Comparison of ENCODE assay signal across 10 mouse cellular contexts in the genomic region with DNA sequence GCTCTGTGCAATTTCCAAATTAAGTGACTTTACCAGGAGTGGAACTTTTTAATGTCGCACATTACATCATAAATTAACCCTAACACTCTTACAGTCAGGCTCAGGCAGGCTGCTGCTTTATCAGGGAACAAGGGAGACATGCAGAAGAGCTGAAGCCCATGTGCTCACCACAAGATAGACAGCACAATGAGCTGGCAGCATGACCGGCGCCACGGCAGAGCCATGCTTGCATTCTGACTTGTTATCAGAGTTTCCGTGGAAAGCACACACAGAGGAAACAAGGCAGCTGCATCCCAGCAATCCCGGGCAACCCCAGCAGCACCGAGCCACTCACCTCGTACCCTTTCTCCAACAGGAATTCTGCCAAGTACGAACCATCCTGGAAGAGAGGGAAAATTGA.
DNase-seq lines count a peak whose midpoint lies in the region; ATAC-seq and TF ChIP-seq lines count a peak whose summit lies in the region.
"Had no signal": no experiment of that assay in that cellular context is flagged by ENCODE, and none has a peak within 500 bp of the region (broad histone marks: within the 10 kb centered on the region; RNA-seq: fewer than 3 reads in every experiment).

No protein-coding gene starts in this region.

- H3K27ac ChIP-seq in hindbrain, embryonic 12.5 days = no peak overlapping the region
- H3K27ac ChIP-seq: forebrain, embryonic 15.5 days; hindbrain, embryonic 15.5 days had no signal

- no peak overlapping the region for H3ac ChIP-seq in myocyte (ENCODE audit: control insufficient read depth, insufficient read length)

- no peaks in the 10 kb centered on the region for H3K9me3 ChIP-seq in hindbrain, embryonic 12.5 days (replicated peaks)
- H3K9me3 ChIP-seq: forebrain, embryonic 15.5 days; hindbrain, embryonic 15.5 days had no signal

- no peak for TF ChIP-seq POLR2A in myocyte (IDR thresholded peaks at IDR 0.05; ENCODE audit: insufficient read length, low read depth)

- peak; percentile 11 for DNase-seq in kidney, postnatal 10 days
- DNase-seq in kidney, adult 11 months = no peak
- DNase-seq in heart, adult 11 months = peak; percentile 97
- peak; percentile 56 for DNase-seq in heart, postnatal 25 days (ENCODE audit: low spot score)
- DNase-seq in embryo, embryonic 11 days = no peak
- no peak for DNase-seq in thymus, postnatal 25 days

- no peak overlapping the region for H3K4me3 ChIP-seq in myocyte
- H3K4me3 ChIP-seq in hindbrain, embryonic 12.5 days = no peak overlapping the region
- H3K4me3 ChIP-seq: forebrain, embryonic 15.5 days; hindbrain, embryonic 15.5 days had no signal

- WGBS in hindbrain, embryonic 12.5 days = 77% methylated on average over 9 of the region's 9 CpGs

- no peaks in the 10 kb centered on the region for H3K36me3 ChIP-seq in myocyte (ENCODE audit: control insufficient read depth, insufficient read depth)
- no peaks in the 10 kb centered on the region for H3K36me3 ChIP-seq in hindbrain, embryonic 12.5 days
- H3K36me3 ChIP-seq: forebrain, embryonic 15.5 days; hindbrain, embryonic 15.5 days had no signal

- no peaks in the 10 kb centered on the region for H3K79me2 ChIP-seq in myocyte (ENCODE audit: control insufficient read depth, insufficient read depth)

- no peaks in the 10 kb centered on the region for H3K27me3 ChIP-seq in myocyte (ENCODE audit: control insufficient read depth, insufficient read depth, insufficient read length)
- H3K27me3 ChIP-seq in hindbrain, embryonic 12.5 days = no peaks in the 10 kb centered on the region
- H3K27me3 ChIP-seq: forebrain, embryonic 15.5 days; hindbrain, embryonic 15.5 days had no signal

- intact Hi-C loops in heart, postnatal 25 days (cut with DNase I) = no loop called here

- peaks cover 5% of the 10 kb centered on the region; the same call in 1 of the 2 replicates for H3K4me1 ChIP-seq in hindbrain, embryonic 12.5 days
- H3K4me1 ChIP-seq: forebrain, embryonic 15.5 days; hindbrain, embryonic 15.5 days had no signal

- peak overlapping the region; percentile 74 for H3K4me2 ChIP-seq in myocyte (ENCODE audit: low read depth)
- no peak overlapping the region for H3K4me2 ChIP-seq in hindbrain, embryonic 12.5 days (replicated peaks)
- H3K4me2 ChIP-seq: forebrain, embryonic 15.5 days; hindbrain, embryonic 15.5 days had no signal

- ATAC-seq in hindbrain, embryonic 12.5 days (ENCODE audit: low FRiP score) = no peak
- ATAC-seq: forebrain, embryonic 15.5 days had no signal

- no peak overlapping the region for H3K9ac ChIP-seq in hindbrain, embryonic 12.5 days
- H3K9ac ChIP-seq: forebrain, embryonic 15.5 days; hindbrain, embryonic 15.5 days had no signal

TF ChIP-seq in myocyte, 11 proteins besides CTCF, POLR2A, EP300 and RAD21:
- TF ChIP-seq USF1 (IDR thresholded peaks at IDR 0.05; ENCODE audit: low read depth) = no peak
- TF ChIP-seq TCF12 (IDR thresholded peaks at IDR 0.05; ENCODE audit: insufficient read depth, poor library complexity, severe bottlenecking) = no peak
- no peak for TF ChIP-seq MYOD1 (IDR thresholded peaks at IDR 0.05; ENCODE audit: control insufficient read depth in 1 of 3, insufficient read length in 2 of 3, low read depth in 2 of 3)
- TF ChIP-seq POLR2AphosphoS2 (IDR thresholded peaks at IDR 0.05; ENCODE audit: insufficient read length, low read depth) = no peak
- TF ChIP-seq E2F4 (IDR thresholded peaks at IDR 0.05; ENCODE audit: insufficient read depth) = no peak
- no peak for TF ChIP-seq REST (IDR thresholded peaks at IDR 0.05; ENCODE audit: insufficient read depth, insufficient read length)
- TF ChIP-seq MAX (IDR thresholded peaks at IDR 0.05; ENCODE audit: low read depth) = no peak
- no peak for TF ChIP-seq MYOG (IDR thresholded peaks at IDR 0.05; ENCODE audit: control insufficient read depth in 1 of 3, insufficient read depth in 1 of 3, insufficient read length in 2 of 3, low read depth in 2 of 3)
- TF ChIP-seq TCF3 (IDR thresholded peaks at IDR 0.05; ENCODE audit: insufficient read length, low read depth) = no peak
- TF ChIP-seq SRF (IDR thresholded peaks at IDR 0.05; ENCODE audit: control insufficient read depth, insufficient read length, low read depth) = no peak
- TF ChIP-seq CEBPB (IDR thresholded peaks at IDR 0.05; ENCODE audit: insufficient read depth, poor library complexity, severe bottlenecking) = no peak

Comparison
In these comparisons a context has a peak if more than half of its experiments do, and no peak if none do; other contexts are left out.
1. DNase-seq: peak in kidney, postnatal 10 days (single experiment), heart, adult 11 months (single experiment) and heart, postnatal 25 days (single experiment); none in kidney, adult 11 months (single experiment), embryo, embryonic 11 days (single experiment) and thymus, postnatal 25 days (single experiment).